Mouse (Mus musculus): ENCODE data around the gene Sae1. TPM values are rescaled to one million over a fixed set of nuclear protein-coding genes. Genes with fewer than 3 reads are reported as not detected.

Gene Sae1
- polyA plus RNA-seq, 1 experiment from 2014 or later, result 272 TPM

- 93% methylated on average over 8 of the region's 8 CpGs for WGBS
- H3K27ac ChIP-seq (ENCODE audit: low read depth, low read length), result no peak overlapping the region
Observed at GRCm38 (mm10) chr7:16284001-16284400, 103.6 kb downstream of the Sae1 start.

GRCm38 (mm10) chr7:16282334-16282733, 105.3 kb downstream of the Sae1 start:
- Histone ChIP-seq H3K9ac (ENCODE audit: low read depth, low read length) (no peak overlapping the region), H3K4me3 (ENCODE audit: low read length) (no peak overlapping the region), H3K9me3 (ENCODE audit: control insufficient read depth, low read length) (no peaks in the 10 kb centered on the region), H3K27me3 (replicated peaks; ENCODE audit: control insufficient read depth, insufficient read depth, low read length) (no peaks in the 10 kb centered on the region), H3K27ac (ENCODE audit: low read depth, low read length) (no peak overlapping the region), H3K4me2 (ENCODE audit: low read length) (no peak overlapping the region), H3K36me3 (ENCODE audit: control insufficient read depth, insufficient read depth, low read length) (peaks cover 26% of the 10 kb centered on the region), H3K4me1 (ENCODE audit: control insufficient read depth, insufficient read depth, low read depth, low read length) (peaks cover 9% of the 10 kb centered on the region)
- WGBS, result 88% methylated on average over 13 of the region's 13 CpGs
- ATAC-seq, result no peak

More at GRCm38 (mm10) chr7:16284001-16284400, 103.6 kb downstream of the Sae1 start:
- no peak overlapping the region for H3K4me2 ChIP-seq (ENCODE audit: low read length)
- H3K4me1 ChIP-seq (ENCODE audit: control insufficient read depth, insufficient read depth, low read depth, low read length), result peaks cover 9% of the 10 kb centered on the region
- no peaks in the 10 kb centered on the region for H3K9me3 ChIP-seq (ENCODE audit: control insufficient read depth, low read length)
- no peak overlapping the region for H3K9ac ChIP-seq (ENCODE audit: low read depth, low read length)
- H3K27me3 ChIP-seq (replicated peaks; ENCODE audit: control insufficient read depth, insufficient read depth, low read length), result no peaks in the 10 kb centered on the region
- H3K4me3 ChIP-seq (ENCODE audit: low read length), result no peak overlapping the region
- ATAC-seq, result no peak
- peaks cover 24% of the 10 kb centered on the region for H3K36me3 ChIP-seq (ENCODE audit: control insufficient read depth, insufficient read depth, low read length)

- Histone ChIP-seq H3K36me3 (ENCODE audit: control insufficient read depth, insufficient read depth, low read length) (peaks cover 29% of the 10 kb centered on the region), H3K4me3 (ENCODE audit: low read length) (no peak overlapping the region), H3K9me3 (ENCODE audit: control insufficient read depth, low read length) (no peaks in the 10 kb centered on the region), H3K4me2 (ENCODE audit: low read length) (no peak overlapping the region), H3K27me3 (replicated peaks; ENCODE audit: control insufficient read depth, insufficient read depth, low read length) (no peaks in the 10 kb centered on the region), H3K4me1 (ENCODE audit: control insufficient read depth, insufficient read depth, low read depth, low read length) (peaks cover 8% of the 10 kb centered on the region), H3K27ac (ENCODE audit: low read depth, low read length) (no peak overlapping the region), H3K9ac (ENCODE audit: low read depth, low read length) (no peak overlapping the region)
- ATAC-seq, result no peak
- 88% methylated on average over 11 of the region's 11 CpGs for WGBS
Observed at GRCm38 (mm10) chr7:16280721-16281120, 106.9 kb downstream of the Sae1 start.

GRCm38 (mm10) chr7:16274922-16275890, 112.4 kb downstream of the Sae1 start:
- no peak overlapping the region for H3K4me2 ChIP-seq (ENCODE audit: low read length)
- H3K36me3 ChIP-seq (ENCODE audit: control insufficient read depth, insufficient read depth, low read length), result peaks cover 13% of the 10 kb centered on the region
- H3K27ac ChIP-seq (ENCODE audit: low read depth, low read length), result no peak overlapping the region
- WGBS, result 89% methylated on average over 9 of the region's 10 CpGs
- no peaks in the 10 kb centered on the region for H3K27me3 ChIP-seq (replicated peaks; ENCODE audit: control insufficient read depth, insufficient read depth, low read length)
- H3K4me1 ChIP-seq (ENCODE audit: control insufficient read depth, insufficient read depth, low read depth, low read length), result peaks cover 25% of the 10 kb centered on the region
- ATAC-seq, result no peak
- H3K9me3 ChIP-seq (ENCODE audit: control insufficient read depth, low read length), result no peaks in the 10 kb centered on the region
- H3K9ac ChIP-seq (ENCODE audit: low read depth, low read length), result no peak overlapping the region
- no peak overlapping the region for H3K4me3 ChIP-seq (ENCODE audit: low read length)

- H3K4me1 ChIP-seq (ENCODE audit: control insufficient read depth, insufficient read depth, low read depth, low read length), result peaks cover 31% of the 10 kb centered on the region
- peak overlapping the region; percentile 94 for H3K9ac ChIP-seq (ENCODE audit: low read depth, low read length)
- peak; percentile 78 for ATAC-seq
- H3K27me3 ChIP-seq (replicated peaks; ENCODE audit: control insufficient read depth, insufficient read depth, low read length), result no peaks in the 10 kb centered on the region
- no peaks in the 10 kb centered on the region for H3K9me3 ChIP-seq (ENCODE audit: control insufficient read depth, low read length)
- H3K4me3 ChIP-seq (ENCODE audit: low read length), result peak overlapping the region; percentile 83
- H3K36me3 ChIP-seq (ENCODE audit: control insufficient read depth, insufficient read depth, low read length), result peaks cover 10% of the 10 kb centered on the region
- H3K27ac ChIP-seq (ENCODE audit: low read depth, low read length), result peak overlapping the region; percentile 96
- WGBS, result under 1% methylated on average over 16 of the region's 18 CpGs
- H3K4me2 ChIP-seq (ENCODE audit: low read length), result peak overlapping the region; percentile 64
Observed at GRCm38 (mm10) chr7:16273766-16274140, 113.9 kb downstream of the Sae1 start.

- Histone ChIP-seq H3K4me1 (ENCODE audit: control insufficient read depth, insufficient read depth, low read depth, low read length) (peaks cover 31% of the 10 kb centered on the region), H3K9me3 (ENCODE audit: control insufficient read depth, low read length) (no peaks in the 10 kb centered on the region), H3K27me3 (replicated peaks; ENCODE audit: control insufficient read depth, insufficient read depth, low read length) (no peaks in the 10 kb centered on the region), H3K36me3 (ENCODE audit: control insufficient read depth, insufficient read depth, low read length) (peaks cover 9% of the 10 kb centered on the region), H3K9ac (ENCODE audit: low read depth, low read length) (peak within 1 kb of the TSS; percentile 94), H3K4me2 (ENCODE audit: low read length) (peak within 1 kb of the TSS; percentile 64), H3K27ac (ENCODE audit: low read depth, low read length) (peak within 1 kb of the TSS; percentile 96), H3K4me3 (ENCODE audit: low read length) (peak within 1 kb of the TSS; percentile 83)
- peak; percentile 83 for ATAC-seq
- under 1% methylated on average over 37 of the region's 49 CpGs for WGBS
Observed at GRCm38 (mm10) chr7:16273081-16273765, 114.4 kb downstream of the Sae1 start, which contains the start of gene Inafm1. Inafm1 (minus strand) TSS chr7:16273617.

- ATAC-seq, result peak; percentile 60
- H3K27me3 ChIP-seq (replicated peaks; ENCODE audit: control insufficient read depth, insufficient read depth, low read length), result no peaks in the 10 kb centered on the region
- peak overlapping the region; percentile 83 for H3K4me3 ChIP-seq (ENCODE audit: low read length)
- no peaks in the 10 kb centered on the region for H3K9me3 ChIP-seq (ENCODE audit: control insufficient read depth, low read length)
- WGBS, result under 1% methylated on average over 32 of the region's 46 CpGs
- peak overlapping the region; percentile 94 for H3K9ac ChIP-seq (ENCODE audit: low read depth, low read length)
- H3K36me3 ChIP-seq (ENCODE audit: control insufficient read depth, insufficient read depth, low read length), result peaks cover 8% of the 10 kb centered on the region; the same call in 1 of the 2 replicates
- peaks cover 31% of the 10 kb centered on the region for H3K4me1 ChIP-seq (ENCODE audit: control insufficient read depth, insufficient read depth, low read depth, low read length)
- peak overlapping the region; percentile 64 for H3K4me2 ChIP-seq (ENCODE audit: low read length)
- H3K27ac ChIP-seq (ENCODE audit: low read depth, low read length), result peak overlapping the region; percentile 96
Observed at GRCm38 (mm10) chr7:16272681-16273080, 114.9 kb downstream of the Sae1 start.

GRCm38 (mm10) chr7:16271139-16271538, 116.5 kb downstream of the Sae1 start:
- peak overlapping the region; percentile 10; the same call in 1 of the 2 replicates for H3K9ac ChIP-seq (ENCODE audit: low read depth, low read length)
- H3K36me3 ChIP-seq (ENCODE audit: control insufficient read depth, insufficient read depth, low read length), result peaks cover 8% of the 10 kb centered on the region; the same call in 1 of the 2 replicates
- no peaks in the 10 kb centered on the region for H3K27me3 ChIP-seq (replicated peaks; ENCODE audit: control insufficient read depth, insufficient read depth, low read length)
- H3K4me1 ChIP-seq (ENCODE audit: control insufficient read depth, insufficient read depth, low read depth, low read length), result peaks cover 31% of the 10 kb centered on the region
- H3K4me3 ChIP-seq (ENCODE audit: low read length), result no peak overlapping the region; the same call in 1 of the 2 replicates
- H3K9me3 ChIP-seq (ENCODE audit: control insufficient read depth, low read length), result no peaks in the 10 kb centered on the region
- WGBS, result 37% methylated on average over 1 of the region's 1 CpGs
- H3K4me2 ChIP-seq (ENCODE audit: low read length), result peak overlapping the region; percentile 64
- no peak for ATAC-seq
- no peak overlapping the region for H3K27ac ChIP-seq (ENCODE audit: low read depth, low read length)

All from hindbrain, embryonic 16.5 days (tissue).